In genomic region chr12:16655604-16656003, GRCm38 (mm10) we compare ENCODE assay signal across 30 mouse cellular contexts. TPM values are rescaled to one million over a fixed set of nuclear protein-coding genes. Genes with fewer than 3 reads are reported as not detected.
"Had no signal": no experiment of that assay in that cellular context is flagged by ENCODE, and none has a peak within 500 bp of the region (broad histone marks: within the 10 kb centered on the region; RNA-seq: fewer than 3 reads in every experiment).

No protein-coding gene starts in this region.

- DNase-seq: gastrocnemius, postnatal 14 days; gastrocnemius, postnatal 36 days; heart, adult 2 months; heart, postnatal 14 days; heart, postnatal 36 days; kidney, adult 11 months; kidney, adult 2 months; kidney, adult 9 months; kidney, postnatal 14 days; kidney, postnatal 36 days; layer of hippocampus, adult 9-11 months; layer of hippocampus, postnatal 36 days; left cerebral cortex, postnatal 4 days had no signal

- H3K4me3 ChIP-seq: heart, adult 2 months; heart, embryonic 13.5 days; heart, embryonic 15.5 days; hindbrain, embryonic 13.5 days; hindbrain, embryonic 15.5 days; kidney, embryonic 15.5 days; limb, embryonic 13.5 days; limb, embryonic 15.5 days; liver, embryonic 12.5 days had no signal

- H3K27ac ChIP-seq: heart, adult 2 months; heart, embryonic 13.5 days; heart, embryonic 15.5 days; hindbrain, embryonic 13.5 days; hindbrain, embryonic 15.5 days; hindbrain, postnatal 0 days; kidney, embryonic 15.5 days; kidney, postnatal 0 days; limb, embryonic 13.5 days; limb, embryonic 15.5 days; liver, embryonic 12.5 days; liver, embryonic 14.5 days had no signal

RNA-seq across cellular contexts. Expression of gene Ntsr2, which starts 2.4 kb away (rescaled TPM):
- total RNA-seq: hematopoietic stem cell, adult 5-6 weeks; liver, adult 2 months had no signal
- polyA plus RNA-seq: heart, embryonic 11.5 days; heart, embryonic 13.5 days; intestine, embryonic 14.5 days; intestine, embryonic 16.5 days; limb, embryonic 11.5 days; limb, embryonic 13.5 days; limb, embryonic 15.5 days; liver, adult 2 months; liver, embryonic 12.5 days; liver, embryonic 14.5 days had no signal
